Mouse (Mus musculus) yolk sac, embryonic 10.5 days (tissue): ENCODE results near the gene Cyp11a1.
A peak's percentile ranks its signal among the peaks of the same experiment; 100 is the strongest.

Source experiments
- DNase-seq: peaks from one replicate; pipeline ENCODE4 v3.0.0-alpha.2; 2017; ENCODE audit warnings: low spot score

Cyp11a1 gene

GRCm38 (mm10) chr9:58044828-58045227, 38.6 kb downstream of the Cyp11a1 start:
- DNase-seq: no peak

- DNase-seq: no peak
Observed at GRCm38 (mm10) chr9:58045646-58046045, 39.4 kb downstream of the Cyp11a1 start.

GRCm38 (mm10) chr9:58047061-58047460, 40.9 kb downstream of the Cyp11a1 start:
- DNase-seq: no peak

GRCm38 (mm10) chr9:58048621-58049020, 42.4 kb downstream of the Cyp11a1 start:
- no peak for DNase-seq

- DNase-seq: no peak
Observed at GRCm38 (mm10) chr9:58049186-58049585, 43.0 kb downstream of the Cyp11a1 start.

GRCm38 (mm10) chr9:58049861-58050260, 43.6 kb downstream of the Cyp11a1 start:
- no peak for DNase-seq

GRCm38 (mm10) chr9:58051937-58052336, 45.7 kb downstream of the Cyp11a1 start:
- no peak for DNase-seq

- DNase-seq: peak; percentile 25
Observed at GRCm38 (mm10) chr9:58053102-58053501, 46.9 kb downstream of the Cyp11a1 start.

GRCm38 (mm10) chr9:58053544-58053943, 47.3 kb downstream of the Cyp11a1 start:
- DNase-seq: no peak

GRCm38 (mm10) chr9:58054032-58054431, 47.8 kb downstream of the Cyp11a1 start:
- no peak for DNase-seq

- no peak for DNase-seq
Observed at GRCm38 (mm10) chr9:58055666-58056065, 49.5 kb downstream of the Cyp11a1 start.

GRCm38 (mm10) chr9:58059920-58060319, 53.7 kb downstream of the Cyp11a1 start:
- DNase-seq: no peak

GRCm38 (mm10) chr9:58060677-58061667, 54.8 kb downstream of the Cyp11a1 start:
- peak; percentile 60 for DNase-seq

- DNase-seq: no peak
Observed at GRCm38 (mm10) chr9:58063531-58063930, 57.3 kb downstream of the Cyp11a1 start, which contains the start of gene Stra6. TSS of gene Stra6 (plus strand) at chr9:58063788.

GRCm38 (mm10) chr9:58065532-58065931, 59.3 kb downstream of the Cyp11a1 start:
- DNase-seq: no peak

- DNase-seq: no peak
Observed at GRCm38 (mm10) chr9:58065977-58066730, 59.9 kb downstream of the Cyp11a1 start.

- no peak for DNase-seq
Observed at GRCm38 (mm10) chr9:58066731-58067095, 60.5 kb downstream of the Cyp11a1 start.

GRCm38 (mm10) chr9:58067546-58067945, 61.3 kb downstream of the Cyp11a1 start:
- no peak for DNase-seq

GRCm38 (mm10) chr9:58074561-58074960, 68.3 kb downstream of the Cyp11a1 start:
- no peak for DNase-seq
